Mouse (Mus musculus): ENCODE results near the gene Gnl3.

The Gnl3 gene

DNA sequence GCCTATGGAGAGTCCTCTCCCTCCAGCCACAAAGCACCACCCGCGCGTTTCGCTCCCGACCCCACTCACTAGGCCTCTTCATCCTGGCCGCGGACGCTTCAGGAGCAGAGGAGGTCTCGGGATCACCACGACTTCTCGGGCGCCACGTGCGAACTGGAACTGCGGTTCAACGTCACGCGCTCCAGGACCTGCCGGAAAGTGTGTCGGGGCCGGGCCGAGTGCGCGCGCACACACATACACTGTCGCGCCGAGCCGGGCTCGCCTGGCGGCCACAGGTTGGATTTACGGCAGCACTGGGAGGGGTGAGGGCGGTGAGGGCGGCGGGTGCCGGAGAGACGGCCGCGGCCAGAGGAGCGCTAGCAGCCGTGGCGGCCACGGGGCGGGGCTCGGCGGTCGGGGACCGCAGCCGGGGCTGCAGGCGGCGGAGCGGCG is at the start of gene Gnl3, which contains the start of gene Pbrm1:
Gnl3 (minus strand) TSS at position 293 of the 432 bp plus-strand sequence.
Pbrm1 (plus strand) TSS at position 279 of the 432 bp plus-strand sequence.
- DNase-seq, result peak; percentile 98

DNA sequence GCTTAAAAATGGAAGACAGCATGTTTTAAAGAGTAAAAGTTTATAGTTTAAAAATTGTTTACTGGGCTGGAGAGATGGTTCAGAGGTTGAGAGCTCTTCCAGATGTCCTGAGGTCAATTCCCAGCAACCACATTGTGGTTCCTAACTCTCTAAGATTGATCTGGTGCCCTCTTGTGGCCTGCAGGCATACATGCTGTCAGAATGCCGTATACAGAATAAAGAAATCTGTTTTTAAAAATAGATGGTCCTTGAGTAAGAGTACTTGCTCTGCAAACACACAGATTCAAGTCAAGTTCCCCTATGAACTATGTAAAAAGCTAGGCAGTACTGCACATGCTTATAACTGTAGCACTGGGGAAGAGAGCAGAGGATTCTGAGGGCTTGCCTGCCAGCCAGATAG is 43.3 kb upstream of the Gnl3 start:
- peak; percentile 54 for DNase-seq

DNA sequence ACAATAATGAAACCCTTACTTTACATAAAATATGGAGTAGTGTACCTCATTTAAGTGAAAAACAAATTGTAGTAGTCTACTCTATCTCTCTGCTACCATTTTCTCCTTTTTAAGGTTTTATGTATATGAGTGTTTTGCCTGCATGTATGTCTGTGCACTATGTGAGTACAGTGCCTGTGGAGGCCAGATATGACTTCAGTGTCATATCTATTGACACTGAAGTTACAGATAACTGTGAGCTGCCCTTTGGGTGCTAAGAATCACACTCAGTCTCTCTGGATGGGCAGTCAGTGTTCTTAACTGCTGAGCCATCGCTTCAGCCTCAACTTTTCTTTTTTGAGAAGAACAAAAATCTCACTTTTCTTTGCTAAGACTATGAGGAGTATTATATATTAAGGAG is 26.9 kb upstream of the Gnl3 start:
- DNase-seq, result no peak

DNA sequence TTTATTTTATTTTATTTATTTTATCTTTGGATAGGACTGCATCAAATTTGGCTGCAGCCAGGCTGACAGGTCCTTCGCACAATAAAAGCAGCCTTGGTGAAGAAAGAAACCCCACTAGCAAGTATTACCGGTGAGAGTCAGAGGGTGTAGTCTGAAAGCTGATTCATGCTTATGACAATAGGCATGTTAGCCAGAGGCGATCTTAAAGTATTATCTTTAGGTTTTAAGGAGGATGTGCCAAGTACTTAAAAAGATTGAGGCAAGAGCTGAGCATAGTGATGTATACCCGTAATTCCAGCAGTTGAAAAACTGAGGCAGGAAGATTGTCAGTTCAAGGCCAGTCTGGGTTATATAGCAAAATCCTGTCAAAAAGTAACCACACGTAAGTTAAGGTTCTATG is 26.3 kb upstream of the Gnl3 start:
- no peak for DNase-seq

DNA sequence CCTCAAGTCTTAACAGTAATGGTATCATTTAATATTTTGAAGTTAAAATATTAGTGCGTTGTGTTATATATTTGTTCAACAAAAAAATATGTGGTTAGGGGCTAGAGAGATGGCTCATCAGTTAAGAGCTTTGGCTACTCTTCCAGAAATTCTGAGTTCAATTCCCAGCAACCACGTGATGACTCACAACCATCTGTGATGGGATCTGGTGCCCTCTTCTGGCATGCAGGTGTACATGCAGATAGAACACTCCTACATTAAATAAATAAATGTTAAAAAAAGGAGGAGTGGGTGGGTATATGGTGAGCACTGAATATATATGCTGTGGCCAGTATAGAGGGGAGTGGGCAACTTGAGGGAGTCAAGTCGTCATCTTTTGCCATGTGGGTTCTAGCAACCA is 6.8 kb upstream of the Gnl3 start:
- peak; percentile 22 for DNase-seq

DNA sequence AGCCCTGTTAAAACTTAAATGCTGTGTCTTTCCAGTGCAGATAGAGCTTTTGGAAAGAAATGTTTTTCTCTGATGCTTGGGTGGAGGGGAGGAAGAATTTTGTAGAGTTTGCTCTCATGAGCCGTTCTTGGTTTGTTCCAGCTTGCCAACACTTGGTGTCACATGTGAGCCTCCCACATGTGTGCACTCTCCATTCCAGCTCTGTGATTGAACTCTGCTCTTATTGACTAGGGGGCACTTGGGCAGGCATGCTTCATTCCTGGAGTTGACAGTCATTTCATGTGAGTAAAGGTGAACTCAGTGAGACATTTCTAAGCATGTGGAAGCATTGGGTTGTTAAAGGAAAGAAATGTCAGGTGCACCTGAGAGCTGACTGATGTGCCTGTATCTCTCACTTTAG is 3.6 kb upstream of the Gnl3 start:
- no peak for DNase-seq

DNA sequence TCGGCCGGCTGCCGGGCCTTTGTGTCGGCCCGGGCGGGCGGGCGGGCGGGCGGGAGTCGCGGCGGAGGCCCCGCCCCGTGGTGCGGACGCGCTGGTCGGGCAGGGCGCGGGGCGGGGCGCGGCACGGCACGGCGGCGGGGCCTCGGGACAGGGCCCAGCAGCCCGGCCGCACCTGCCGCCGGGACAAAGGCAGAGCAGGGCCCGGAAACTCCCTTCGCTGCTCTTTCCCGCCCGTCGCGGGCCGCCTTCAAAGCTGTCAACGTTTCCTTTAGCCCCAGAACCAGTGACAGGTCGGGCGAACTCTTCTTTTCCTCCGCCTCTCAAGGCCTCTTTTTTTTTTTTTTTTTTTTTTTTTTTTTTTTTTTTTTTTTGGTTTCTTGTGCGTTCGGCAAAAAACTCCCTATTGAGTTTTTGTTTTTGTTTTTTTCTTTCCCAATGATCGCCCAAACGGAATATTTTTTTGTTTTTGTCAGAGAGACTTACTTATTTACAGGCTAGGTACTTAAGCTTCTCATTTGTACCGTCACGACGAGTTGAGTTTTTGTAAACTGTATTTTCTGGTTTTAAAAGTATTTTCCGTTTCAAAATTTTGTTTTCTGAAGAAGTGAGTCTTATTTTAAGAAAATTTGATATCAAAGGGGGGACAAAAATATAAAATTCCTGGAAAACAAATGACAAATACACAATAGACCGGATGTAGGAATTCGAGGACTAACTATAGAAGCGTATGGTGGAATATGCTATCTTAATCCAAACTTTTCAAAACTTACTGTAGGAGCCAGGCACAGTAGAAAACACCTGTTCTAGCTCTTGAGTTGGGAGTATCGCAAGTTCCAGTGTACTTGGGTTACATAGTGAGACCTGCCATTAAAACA is 616 bp upstream of the Gnl3 start:
- DNase-seq, result peak; percentile 92

DNA sequence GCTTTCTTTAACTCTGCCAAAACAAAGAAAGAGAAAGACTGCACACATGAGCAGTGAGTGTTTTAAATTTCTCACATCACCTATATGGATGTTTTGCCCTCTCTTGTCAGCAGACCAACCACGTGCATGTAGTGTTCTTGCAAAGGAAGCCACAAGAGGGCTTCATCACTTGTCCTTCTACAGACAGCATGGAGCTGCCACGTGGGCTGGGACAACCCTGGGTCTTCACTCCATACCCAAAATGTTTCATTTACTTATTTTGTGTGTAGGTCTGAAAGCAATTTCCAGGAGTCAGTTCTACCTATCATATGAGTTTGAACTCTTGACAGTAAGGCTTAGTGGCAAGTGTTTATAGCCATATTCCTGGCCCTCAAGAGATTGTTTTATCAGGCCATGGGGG is 1.1 kb downstream of the Gnl3 start:
- DNase-seq, result peak; percentile 56

DNA sequence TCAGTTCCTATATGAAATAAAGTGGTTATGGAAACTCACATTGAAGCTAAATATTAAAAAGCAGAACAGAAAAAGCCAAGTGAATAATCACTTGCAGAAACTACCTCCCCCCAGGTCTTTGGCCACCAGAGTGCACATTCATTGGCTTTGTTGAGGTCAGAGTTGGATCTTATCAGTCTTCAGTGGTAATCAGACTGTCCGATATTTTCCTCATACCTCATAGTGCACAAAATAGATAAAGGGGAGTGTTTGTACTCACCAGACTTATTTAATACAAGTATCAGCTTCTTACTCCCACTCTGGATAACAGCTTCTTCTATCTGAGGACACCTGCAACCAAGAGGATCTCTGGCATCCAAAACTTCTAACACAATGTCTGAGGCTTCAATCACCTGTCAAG is 2.9 kb downstream of the Gnl3 start:
- DNase-seq, result no peak

DNA sequence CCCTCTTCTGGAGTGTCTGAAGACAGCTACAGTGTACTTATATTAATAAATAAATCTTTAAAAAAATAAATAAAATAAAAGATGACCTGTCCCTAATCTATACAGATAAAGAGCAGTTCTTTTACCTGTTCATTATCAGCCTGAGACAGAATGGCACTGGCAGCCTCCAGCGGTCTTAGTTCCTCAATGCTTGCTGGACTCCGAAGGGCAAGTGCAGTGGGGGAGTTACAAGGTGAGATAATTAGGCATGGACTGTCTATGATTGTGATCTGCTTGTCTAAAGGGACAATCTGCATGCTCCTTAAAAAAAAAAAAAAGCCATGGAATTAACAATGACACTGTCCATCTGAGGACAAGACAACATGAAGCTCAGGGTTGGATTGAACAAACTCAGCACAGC is 5.0 kb downstream of the Gnl3 start:
- no peak for DNase-seq

DNA sequence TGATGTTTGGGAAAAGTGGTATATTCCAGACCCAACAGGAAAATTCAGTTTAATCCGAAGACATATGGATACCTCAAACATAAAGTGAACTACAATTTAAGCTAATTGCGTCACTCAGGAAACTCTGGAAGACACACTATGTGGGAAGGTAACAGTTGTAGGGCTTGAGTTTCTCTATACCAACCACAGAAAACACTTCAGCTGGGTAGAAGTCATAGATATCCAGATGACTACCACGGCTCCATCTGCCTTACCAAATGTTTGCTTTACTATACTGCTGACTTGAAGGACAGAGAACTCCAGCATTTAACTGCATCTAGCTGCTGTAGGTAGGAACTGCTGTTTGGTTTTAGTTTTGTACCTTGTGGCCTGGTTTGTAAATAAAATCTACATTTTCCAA is 7.4 kb downstream of the Gnl3 start:
- no peak for DNase-seq

DNA sequence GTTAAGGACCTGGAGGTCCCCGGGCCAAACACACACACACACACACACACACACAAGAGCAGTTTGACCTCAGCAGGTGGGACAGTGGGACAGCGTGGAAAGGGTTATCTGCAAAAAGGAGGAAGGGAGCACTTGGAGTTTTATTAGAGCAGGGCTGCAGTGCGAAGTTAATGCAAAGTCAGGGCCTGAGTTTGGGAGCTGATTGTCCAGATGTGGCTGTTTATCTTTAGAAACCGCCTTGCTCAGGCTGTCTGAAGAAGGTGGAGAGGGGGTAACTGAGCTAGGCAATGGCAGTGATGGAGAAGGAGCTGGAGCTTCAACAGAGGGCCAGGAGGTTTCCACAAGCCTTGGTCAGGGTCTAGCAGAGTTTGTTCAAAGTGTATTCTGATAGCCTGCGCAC is 12.2 kb downstream of the Gnl3 start:
- no peak for DNase-seq

DNA sequence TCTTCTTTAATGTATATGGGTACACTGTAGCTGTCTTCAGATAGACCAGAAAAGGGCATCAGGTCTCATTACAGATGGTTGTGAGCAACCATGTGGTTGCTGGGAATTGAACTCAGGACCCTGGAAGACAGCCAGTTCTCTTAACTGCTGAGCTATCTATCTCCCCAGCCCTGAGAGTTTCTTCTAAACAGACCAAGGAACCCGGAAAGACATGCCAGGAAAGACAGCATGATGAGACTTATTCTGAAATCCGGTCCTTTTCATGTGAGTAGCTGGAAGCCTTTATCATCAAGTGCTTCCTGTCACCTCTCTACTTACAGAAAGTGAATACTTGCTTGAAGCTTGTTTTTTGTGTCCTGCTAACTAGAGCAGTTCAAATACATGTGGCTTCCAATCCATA is 14.4 kb downstream of the Gnl3 start:
- no peak for DNase-seq

DNA sequence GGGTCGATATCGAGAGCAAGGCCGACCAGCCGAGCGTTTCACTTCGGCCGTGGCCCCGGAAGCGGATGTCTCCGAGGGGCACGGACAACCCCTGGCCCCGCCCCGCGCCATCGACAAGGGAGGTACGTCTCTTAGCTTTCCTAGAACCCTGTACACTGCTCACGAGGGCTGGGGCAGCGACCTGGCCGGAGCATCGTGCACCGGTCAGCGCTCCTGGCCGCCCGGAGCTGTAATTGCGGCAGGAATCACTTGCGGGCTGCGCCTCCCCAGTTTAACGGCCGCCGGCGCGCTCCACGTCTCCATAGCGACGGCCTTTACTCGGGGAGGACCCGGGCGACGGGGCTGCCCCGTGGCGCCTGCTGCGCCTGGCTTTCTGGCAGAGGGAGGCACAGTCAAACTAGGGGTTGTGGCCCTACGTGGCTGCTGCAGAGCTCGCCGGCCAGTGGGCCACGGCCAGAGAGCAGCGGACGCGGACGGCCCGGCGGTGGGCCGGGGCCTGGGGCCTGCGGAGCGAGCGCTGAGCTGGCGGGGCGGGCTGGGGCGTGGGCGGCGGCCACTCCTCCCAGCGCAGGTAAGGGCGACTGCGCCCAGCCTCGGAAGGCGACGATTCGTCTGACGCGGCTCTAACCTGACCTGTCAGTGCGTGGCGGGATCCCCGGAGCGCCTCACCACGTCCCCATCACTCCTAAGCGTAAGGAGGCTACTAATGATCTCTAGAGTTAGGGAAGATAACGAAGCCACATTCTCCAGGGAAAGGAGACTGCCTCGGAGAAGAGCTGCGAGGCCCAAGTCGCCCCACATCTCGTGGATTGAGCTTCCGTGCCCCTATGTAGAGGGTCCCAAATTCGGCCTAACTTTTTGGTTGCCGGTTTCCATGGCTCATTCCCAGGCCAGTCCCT is 17.4 kb downstream of the Gnl3 start, which contains the start of the genes Glt8d1 and Spcs1:
Glt8d1 (plus strand) TSS at position 94 of the 899 bp plus-strand sequence.
Spcs1 (minus strand) TSS at position 366 of the 899 bp plus-strand sequence.
- peak; percentile 92 for DNase-seq

DNA sequence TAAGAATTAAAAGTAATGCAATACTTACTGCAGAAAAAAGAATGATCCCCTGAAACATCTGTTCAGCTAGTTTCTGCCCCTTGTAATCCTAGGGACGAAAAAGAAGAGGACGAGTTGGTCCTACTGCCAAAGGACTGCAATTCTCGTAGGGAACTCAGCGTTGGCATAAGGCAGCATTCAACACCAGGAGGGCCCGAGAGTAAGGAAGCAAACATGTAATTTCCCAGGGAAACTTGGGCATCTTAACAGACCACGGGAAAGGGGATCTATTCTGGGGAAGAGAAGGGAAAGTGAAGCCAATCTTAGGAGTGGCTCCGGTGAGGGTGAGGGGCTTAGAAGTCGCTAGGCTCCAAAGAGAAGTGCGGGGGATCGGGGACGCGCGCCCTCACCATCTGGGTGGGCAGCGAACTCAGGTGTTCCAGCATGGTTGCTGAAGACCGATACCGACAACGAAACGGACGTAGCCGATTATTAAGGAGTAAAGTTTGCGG is 18.1 kb downstream of the Gnl3 start:
- no peak for DNase-seq

DNA sequence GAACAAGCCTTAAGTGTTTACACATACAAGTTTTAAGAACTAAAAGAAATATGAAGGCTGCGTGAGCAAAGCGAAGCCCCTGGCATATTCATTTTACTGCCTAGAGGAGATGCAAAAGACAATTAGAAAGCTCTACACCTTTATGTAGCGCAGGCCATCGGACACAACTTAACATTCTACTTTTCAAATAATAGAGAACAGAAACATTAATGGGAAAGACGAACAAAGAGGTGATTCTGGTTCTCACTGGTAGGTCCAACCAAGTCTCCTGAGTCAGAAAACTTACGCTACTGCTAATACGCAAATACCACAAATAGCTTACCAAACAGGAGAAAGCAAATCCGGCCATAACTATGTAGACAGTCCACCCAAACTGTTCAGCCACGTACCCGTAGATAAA is 18.6 kb downstream of the Gnl3 start:
- no peak for DNase-seq

DNA sequence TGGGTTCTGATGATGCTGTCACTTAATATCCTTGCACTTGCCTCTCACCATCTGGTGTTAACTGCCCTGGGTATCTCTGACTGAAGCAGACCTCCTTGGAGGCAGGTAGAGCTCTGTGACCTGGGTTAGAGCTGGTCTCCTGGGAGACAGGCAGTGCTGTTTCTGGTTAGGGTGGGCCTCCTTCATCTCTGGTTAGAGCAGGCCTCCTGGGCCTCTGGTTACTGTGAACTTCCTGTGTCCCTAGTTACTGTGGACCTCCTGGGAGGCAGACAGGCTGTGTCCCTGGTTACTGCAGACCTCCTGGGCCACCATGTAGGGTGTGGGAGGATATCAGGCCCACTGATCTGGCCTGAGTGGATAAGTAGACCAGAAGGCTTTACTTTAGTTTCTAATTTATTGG is 22.5 kb downstream of the Gnl3 start:
- DNase-seq, result no peak

DNA sequence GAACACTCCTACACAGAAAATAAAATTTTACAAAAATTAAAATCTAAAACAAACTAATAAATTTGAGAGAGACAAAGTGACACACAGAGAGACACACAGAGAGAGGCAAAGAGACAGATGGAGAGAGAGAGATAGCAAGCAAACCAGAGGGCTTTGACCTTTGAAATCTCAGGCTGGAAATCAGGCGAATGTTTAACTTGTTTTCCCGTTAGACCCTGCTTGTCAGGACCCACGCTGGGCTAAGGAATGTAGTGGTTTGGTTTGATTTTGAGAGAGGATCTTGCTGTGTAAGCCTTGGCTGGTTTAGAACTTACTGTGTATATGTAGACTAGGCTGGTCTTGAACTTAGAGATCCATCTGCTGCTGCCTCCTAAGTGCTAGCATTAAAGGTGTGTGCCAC is 42.7 kb downstream of the Gnl3 start:
- DNase-seq, result no peak

DNA sequence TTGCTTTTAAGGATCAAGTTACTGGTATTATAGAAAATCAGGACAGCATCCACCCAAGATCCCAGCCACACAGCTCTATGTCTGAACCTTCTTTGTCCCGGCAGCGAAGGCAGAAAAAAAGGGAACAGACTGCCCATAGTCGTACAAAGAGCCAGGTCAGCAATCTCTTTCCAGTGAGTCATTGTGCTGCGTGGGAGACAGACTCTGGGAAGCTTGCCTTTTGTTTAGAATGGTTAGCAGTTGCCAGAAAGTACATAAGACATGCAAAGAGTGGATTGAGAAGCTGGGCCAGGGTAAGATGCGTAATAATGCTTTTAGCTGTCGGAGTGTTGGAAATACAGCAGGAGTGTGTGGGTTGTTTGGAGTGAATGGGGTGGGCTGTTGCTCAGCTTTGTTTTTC is 44.7 kb downstream of the Gnl3 start:
- peak; percentile 7 for DNase-seq
